Mouse (Mus musculus) layer of hippocampus, adult 8-10 months (tissue): Measurements from ENCODE around the gene Lman2. TPM values are rescaled to one million over a fixed set of nuclear protein-coding genes. Genes with fewer than 3 reads are reported as not detected.

Experiments used
- DNase-seq, 2 experiments: peaks; one replicate each; pipeline ENCODE4 v3.0.0; 2022; ENCODE audit warnings: low spot score in 2 of 2
- total RNA-seq, 4 experiments: library from RNA; stranded (reverse); gene quantifications; 2 replicates each; pipeline ENCODE4 v1.2.4; 2022

Lman2 gene
- total RNA-seq, 4 experiments from 2014 or later, result 56.6 to 72.8 (median 65.0) TPM

DNA sequence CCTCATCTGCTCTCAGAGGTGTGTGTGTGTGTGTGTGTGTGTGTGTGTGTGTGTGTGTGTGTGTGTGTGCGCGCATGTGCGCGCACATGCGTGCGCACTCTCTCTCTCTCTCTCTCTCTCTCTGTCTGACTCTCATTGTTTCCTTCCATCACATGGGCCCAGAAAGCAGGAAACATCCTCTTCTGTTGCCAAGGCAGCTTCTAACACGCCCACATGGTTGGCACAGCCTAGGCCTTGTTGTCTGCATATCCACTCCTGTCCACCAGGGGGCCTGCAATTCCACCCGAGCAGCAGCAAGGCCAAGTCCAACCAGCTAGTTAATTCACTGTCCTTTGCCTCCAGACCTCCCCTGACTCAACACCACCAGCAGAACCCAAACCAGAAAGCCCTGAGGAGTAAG is 35.0 kb downstream of the Lman2 start:
- DNase-seq, result peak; percentile 92 to 94

DNA sequence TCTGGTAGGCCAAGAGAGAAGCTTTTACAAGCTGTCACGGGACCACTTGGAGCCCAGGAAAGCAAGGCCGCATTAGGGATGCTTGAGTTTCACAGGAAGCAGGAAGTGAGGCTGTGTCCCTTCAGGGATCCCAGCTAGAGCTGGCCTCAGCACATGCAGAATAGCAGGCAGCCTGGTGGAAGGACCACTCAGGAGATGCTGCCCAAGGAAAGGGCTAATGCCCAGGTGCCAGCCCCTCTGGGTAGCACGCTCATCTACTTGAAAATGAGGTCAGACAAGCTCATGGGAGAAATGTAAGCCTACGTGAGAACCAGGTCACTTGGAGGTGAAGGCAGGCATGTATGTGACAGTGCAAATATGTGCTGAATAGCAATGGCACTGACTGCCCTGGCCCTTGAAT is 35.4 kb downstream of the Lman2 start:
- no peak for DNase-seq

DNA sequence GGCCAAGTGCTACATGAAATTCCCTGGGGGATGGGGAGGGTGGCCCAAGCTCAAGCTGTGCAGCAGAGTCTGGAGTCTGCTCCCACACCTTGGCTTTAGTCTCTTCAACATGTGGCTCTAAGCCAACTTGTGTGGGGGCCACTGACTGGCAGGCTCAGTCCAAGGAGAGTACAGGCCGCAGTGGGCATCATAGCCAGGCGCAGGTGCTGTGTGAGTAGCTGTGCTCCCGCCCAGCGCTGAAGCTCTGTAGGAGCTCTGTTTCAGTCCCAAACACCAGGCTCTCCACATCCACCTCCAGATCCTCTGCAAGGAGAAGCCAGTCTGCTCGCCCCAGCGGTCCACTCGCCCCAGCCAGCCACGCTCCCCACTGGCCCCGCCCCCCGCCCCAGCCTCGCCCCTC is 37.0 kb downstream of the Lman2 start:
- DNase-seq, result no peak

DNA sequence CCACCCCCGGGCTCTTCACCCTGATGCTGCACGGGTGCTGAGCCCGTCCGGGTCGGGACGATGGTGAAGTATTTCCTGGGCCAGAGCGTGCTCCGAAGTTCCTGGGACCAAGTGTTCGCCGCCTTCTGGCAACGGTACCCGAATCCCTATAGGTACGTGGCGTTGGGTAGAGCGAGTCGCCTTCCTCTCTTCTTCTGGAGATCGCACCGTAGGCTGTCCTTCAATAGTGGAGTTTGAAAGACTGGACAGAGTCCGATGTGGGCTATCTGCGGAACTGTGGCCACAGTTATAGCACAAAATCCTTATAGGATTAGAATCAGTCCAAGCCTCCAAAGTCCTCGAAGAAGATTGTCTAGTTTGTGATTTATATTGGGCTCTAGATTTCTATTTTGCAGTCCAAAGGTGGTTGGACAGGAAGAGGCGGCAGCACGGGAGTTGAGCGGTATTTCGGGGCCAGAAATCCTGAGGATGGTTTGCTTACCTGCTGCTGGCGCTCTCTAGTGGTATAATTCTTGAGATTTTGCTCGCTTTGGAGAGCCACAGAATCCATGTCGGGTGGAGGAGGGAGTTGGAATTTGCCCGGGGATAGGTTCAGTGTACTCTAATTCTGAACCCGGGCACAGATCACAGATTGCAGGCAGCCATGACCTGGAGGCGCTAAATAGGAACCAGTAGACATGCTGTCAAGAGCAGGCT is 40.3 kb downstream of the Lman2 start:
- DNase-seq, result no peak

DNA sequence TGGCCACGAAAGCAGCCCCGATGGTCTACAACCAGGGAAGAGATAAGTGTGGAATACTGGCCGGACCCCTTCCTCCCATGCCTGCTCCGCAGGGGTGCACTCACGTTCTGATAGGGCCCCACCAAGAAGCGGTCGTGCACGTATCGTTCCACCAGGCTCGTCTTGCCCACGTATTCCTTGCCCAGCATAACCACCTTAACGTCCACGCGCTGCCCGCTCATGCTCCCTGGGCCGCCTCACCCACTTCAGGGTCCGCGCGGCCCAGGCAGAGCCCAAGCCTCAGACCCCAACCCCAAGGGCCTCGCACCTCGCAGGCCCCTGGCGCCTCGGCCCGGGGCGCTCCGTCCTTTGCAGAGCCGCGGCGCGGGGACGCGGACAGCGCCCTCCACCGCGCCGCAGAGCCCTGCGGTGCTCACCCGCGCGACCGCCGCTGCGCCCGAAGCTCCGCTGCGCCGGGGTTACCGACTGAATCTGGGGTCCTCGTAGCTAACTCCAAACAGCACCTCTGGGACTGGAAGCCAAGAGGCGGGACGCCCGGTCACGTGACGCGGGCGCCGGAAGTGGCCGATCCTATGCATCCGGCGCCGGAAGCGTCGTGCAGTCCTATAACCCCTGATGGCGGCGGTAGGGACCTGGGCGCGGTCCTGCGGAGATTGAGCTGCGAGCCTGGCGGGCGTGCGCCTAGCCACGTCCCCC is 41.0 kb downstream of the Lman2 start, which contains the start of gene Rab24:
Gene Rab24, minus strand, starts transcription at position 513 of the 696 bp plus-strand sequence.
- peak; percentile 78 to 79 for DNase-seq

DNA sequence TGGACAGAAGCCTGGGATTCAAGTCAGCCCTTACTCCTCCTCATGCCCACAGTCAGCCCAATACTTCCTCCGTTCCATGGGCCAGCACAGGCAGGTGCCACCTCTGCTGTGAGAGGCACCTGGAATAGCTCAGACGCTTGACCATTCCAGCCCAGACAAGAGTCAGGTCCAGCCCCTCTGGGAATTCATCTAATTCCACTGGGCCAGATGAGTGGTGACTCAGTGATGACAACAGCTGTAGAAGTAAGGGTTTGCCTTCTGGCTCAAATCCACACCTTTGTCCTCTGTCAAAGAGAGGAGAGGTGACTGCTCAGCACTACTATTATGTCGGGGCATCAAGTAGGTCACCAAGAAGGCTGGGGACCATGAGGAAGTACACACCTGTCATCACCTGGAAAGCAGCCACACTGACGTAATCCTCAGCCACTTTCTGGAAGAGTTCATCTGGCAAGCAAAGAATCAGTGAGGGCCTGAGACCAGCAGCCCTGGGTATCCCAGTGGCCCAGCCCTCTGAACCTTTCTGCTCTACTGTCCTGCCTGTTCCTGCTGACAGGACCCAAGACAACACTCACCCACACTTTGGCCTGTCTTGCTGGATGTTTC is 42.6 kb downstream of the Lman2 start, which contains the start of gene Prelid1:
Gene Prelid1, plus strand, starts transcription at position 570 of the 603 bp plus-strand sequence.
- no peak for DNase-seq

DNA sequence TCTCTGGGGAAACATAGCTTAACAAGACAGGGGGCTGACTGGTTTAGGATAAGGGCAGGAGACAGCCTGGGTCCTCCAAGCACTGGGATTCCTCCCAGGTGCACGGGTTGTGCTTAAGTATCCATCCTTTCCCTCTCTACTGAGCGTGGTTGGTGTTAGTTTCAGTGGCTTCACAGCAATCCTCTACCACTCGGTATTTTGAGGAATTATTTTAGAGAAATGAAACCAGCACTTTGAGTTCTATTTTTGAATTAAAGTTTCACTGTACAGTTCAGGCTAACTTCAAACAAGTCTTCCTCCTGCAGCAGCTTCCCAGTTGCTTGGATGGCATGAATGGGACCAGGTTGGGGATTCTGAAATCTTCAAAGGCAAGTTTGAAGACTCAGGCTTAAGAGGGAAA is 44.2 kb downstream of the Lman2 start:
- DNase-seq, result no peak

DNA sequence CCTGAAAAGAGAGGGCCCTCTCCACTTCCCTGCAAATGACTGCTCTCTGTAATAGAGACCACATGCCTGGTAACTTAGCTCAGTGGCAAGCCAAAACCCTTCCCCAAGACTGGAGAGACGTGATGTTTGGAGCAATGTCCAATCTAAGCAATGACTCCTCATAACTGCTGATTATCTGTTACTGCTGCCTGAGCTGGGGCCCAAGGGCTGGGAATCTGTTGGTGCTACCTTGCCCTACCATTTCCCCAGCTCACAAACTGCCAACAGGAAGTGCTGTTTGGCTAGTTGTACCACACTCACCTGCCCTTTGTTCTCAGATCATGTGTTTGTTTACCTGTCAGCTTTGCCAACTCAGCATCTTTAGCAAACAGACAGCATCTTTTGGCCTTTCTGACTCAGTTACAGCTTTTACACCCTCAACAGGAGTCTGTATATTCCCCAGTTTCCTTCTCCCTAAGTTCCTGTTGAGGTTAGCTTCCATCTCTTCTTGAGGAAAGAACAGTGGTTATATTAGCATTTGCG is 47.6 kb downstream of the Lman2 start:
- no peak for DNase-seq

DNA sequence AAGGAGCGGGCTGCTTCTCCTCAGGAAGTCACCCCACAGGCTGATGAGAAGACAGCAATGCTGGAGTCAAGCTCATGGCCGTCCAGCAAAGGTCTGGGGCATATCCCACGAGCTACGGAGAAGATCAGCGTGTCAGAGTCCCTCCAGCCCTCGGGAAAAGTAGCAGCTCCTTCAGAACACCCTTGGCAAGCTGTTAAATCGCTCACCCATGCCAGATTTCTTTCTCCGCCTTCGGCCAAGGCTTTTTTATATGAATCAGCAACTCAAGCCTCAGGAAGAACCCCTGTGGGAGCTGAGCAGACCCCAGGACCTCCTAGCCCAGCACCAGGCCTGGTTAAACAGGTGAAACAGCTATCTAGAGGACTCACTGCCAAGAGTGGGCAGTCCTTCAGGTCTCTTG is 49.5 kb downstream of the Lman2 start:
- no peak for DNase-seq

DNA sequence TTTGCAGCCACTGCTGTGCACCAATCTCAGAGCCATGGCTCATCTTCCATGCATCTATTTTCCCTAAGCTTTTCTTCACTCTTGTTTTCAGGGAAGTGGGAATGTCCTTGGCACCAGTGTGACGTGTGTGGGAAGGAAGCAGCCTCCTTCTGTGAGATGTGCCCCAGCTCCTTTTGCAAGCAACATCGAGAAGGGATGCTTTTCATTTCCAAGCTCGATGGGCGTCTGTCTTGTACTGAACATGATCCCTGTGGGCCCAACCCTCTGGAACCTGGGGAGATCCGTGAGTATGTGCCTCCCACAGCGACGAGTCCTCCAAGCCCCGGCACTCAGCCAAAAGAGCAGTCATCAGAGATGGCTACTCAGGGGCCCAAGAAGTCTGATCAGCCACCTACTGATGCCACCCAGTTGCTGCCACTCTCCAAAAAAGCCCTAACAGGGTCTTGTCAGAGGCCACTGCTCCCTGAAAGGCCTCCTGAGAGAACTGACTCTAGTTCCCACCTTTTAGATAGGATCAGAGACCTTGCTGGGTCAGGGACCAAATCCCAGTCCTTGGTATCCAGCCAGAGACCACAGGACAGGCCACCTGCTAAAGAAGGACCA is 50.5 kb downstream of the Lman2 start:
- DNase-seq, result peak in 1 of 2 experiments; percentile 56

DNA sequence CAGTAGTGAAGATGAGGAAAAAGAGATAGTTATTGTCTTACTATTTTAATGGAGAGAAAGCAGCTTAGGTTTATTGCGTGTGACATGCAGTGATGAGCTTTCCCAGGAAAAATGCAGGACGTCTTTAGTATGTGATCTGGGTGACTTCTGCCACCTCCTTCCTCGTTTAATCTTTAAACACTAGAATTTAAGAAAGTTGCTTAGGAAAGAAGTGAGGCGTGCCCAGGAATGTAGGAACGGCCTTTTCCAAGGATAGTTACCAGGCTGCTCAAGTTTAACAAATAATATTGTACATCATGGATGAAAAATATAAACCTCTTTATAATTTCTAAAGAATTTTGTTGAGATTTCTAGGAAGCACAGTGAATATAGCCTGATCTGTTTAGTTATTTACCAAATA is 61.7 kb downstream of the Lman2 start:
- DNase-seq, result no peak

DNA sequence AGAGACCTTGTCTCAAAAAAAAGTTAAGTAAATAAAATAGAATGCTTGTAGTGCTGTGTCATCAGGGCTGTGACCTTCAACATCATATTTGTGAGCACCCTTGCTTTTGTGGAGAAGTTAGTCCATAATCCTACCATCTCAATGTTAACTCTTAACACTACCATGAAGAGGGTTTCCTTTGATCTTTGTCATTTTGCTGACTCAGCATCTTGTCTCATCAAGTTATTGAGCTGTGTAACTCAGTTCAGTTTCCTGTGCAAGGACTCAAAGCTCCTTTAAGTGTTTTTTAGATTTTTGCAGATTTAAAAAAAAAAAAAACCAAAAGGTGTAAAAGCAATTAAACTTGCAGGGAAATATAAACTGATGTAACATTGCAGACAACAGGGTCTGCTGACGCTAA is 65.8 kb downstream of the Lman2 start:
- no peak for DNase-seq

Other genes starting within 250 kb of the Lman2 start
- not detected for gene Gm17617, start 229.2 kb downstream of the Lman2 start, total RNA-seq
- 1 to 10 TPM in 1 of 4 experiments, under 1 TPM in 3; 0.37 to 1.2 (median 0.59) TPM for gene Fgfr4, start 210.1 kb downstream of the Lman2 start, total RNA-seq
- gene Nsd1, start 153.0 kb downstream of the Lman2 start, total RNA-seq, result 100 to 1,000 TPM; 107 to 141 (median 129) TPM
- gene Prelid1, start 42.3 kb downstream of the Lman2 start, total RNA-seq, result 100 to 1,000 TPM; 133 to 152 (median 139) TPM
- 10 to 100 TPM; 75.4 to 84.1 (median 80.8) TPM for gene Rab24, start 40.8 kb downstream of the Lman2 start, total RNA-seq
- gene Mxd3, start 33.0 kb downstream of the Lman2 start, total RNA-seq, result 1 to 10 TPM in 2 of 4 experiments, under 1 TPM in 2; 0.82 to 1.5 (median 1.0) TPM
- gene Rgs14, start 6.9 kb upstream of the Lman2 start, total RNA-seq, result 10 to 100 TPM; 86.8 to 97.9 (median 95.0) TPM
- gene Slc34a1, start 35.4 kb upstream of the Lman2 start, total RNA-seq, result not detected
- gene Pfn3, start 52.4 kb upstream of the Lman2 start, total RNA-seq, result not detected
- gene F12, start 64.0 kb upstream of the Lman2 start, total RNA-seq, result 1 to 10 TPM in 1 of 4 experiments, under 1 TPM in 2, not detected in 1; 0.43 to 1.5 (median 0.74) TPM
- 10 to 100 TPM; 61.4 to 74.2 (median 67.5) TPM for gene Grk6, start 82.3 kb upstream of the Lman2 start, total RNA-seq
- gene Prr7, start 101.5 kb upstream of the Lman2 start, total RNA-seq, result 10 to 100 TPM; 57.5 to 73.5 (median 60.4) TPM
- 100 to 1,000 TPM; 295 to 399 (median 333) TPM for gene Dbn1, start 125.3 kb upstream of the Lman2 start, total RNA-seq
- 10 to 100 TPM; 88.7 to 99.2 (median 95.5) TPM for gene Pdlim7, start 150.9 kb upstream of the Lman2 start, total RNA-seq
- 10 to 100 TPM in 2 of 4 experiments, 1 to 10 TPM in 2; 6.4 to 20.4 (median 12.1) TPM for gene Dok3, start 166.5 kb upstream of the Lman2 start, total RNA-seq
- 10 to 100 TPM; 54.4 to 64.1 (median 56.3) TPM for gene Ddx41, start 173.9 kb upstream of the Lman2 start, total RNA-seq
- 100 to 1,000 TPM in 2 of 4 experiments, 10 to 100 TPM in 2; 84.9 to 113 (median 94.5) TPM for gene Fam193b, start 208.3 kb upstream of the Lman2 start, total RNA-seq
- gene Tmed9, start 210.9 kb upstream of the Lman2 start, total RNA-seq, result 100 to 1,000 TPM; 124 to 139 (median 130) TPM
- 10 to 100 TPM; 21.5 to 28.7 (median 24.8) TPM for gene B4galt7, start 237.1 kb upstream of the Lman2 start, total RNA-seq